Mouse (Mus musculus): ENCODE measurements at regions not wholly inside any gene's neighbourhood (a gene's known extent, or its start where the extent isn't known, plus 50 kb on each side); places are given as distances from the start of the nearest gene placed in this dataset.

- ATAC-seq (ENCODE audit: low FRiP score) = no peak
- Histone ChIP-seq H3K4me1 (replicated peaks; ENCODE audit: control insufficient read depth, insufficient read depth, low read length) (no peaks in the 10 kb centered on the region), H3K36me3 (ENCODE audit: control insufficient read depth, insufficient read depth, low read length) (no peaks in the 10 kb centered on the region), H3K27ac (ENCODE audit: low read depth, low read length) (no peak overlapping the region), H3K9ac (ENCODE audit: low read depth, low read length) (no peak overlapping the region), H3K9me3 (ENCODE audit: control insufficient read depth, low read length) (no peaks in the 10 kb centered on the region), H3K27me3 (ENCODE audit: control insufficient read depth, insufficient read depth, low read length) (no peaks in the 10 kb centered on the region), H3K4me3 (ENCODE audit: low read depth, low read length) (no peak overlapping the region), H3K4me2 (replicated peaks; ENCODE audit: low read depth, low read length) (no peak overlapping the region)
- no peak for DNase-seq (ENCODE audit: low spot score)
- 84% methylated on average over 1 of the region's 1 CpGs for WGBS
Measured at GRCm38 (mm10) chr10:83944158-83944557, 221.5 kb downstream of the 1500009L16Rik start.

GRCm38 (mm10) chr10:83944897-83945296 lies 222.2 kb downstream of the 1500009L16Rik start:
- Histone ChIP-seq H3K27ac (ENCODE audit: low read depth, low read length) (no peak overlapping the region), H3K36me3 (ENCODE audit: control insufficient read depth, insufficient read depth, low read length) (no peaks in the 10 kb centered on the region), H3K4me3 (ENCODE audit: low read depth, low read length) (no peak overlapping the region), H3K4me1 (replicated peaks; ENCODE audit: control insufficient read depth, insufficient read depth, low read length) (no peaks in the 10 kb centered on the region), H3K9me3 (ENCODE audit: control insufficient read depth, low read length) (no peaks in the 10 kb centered on the region), H3K4me2 (replicated peaks; ENCODE audit: low read depth, low read length) (no peak overlapping the region), H3K9ac (ENCODE audit: low read depth, low read length) (no peak overlapping the region), H3K27me3 (ENCODE audit: control insufficient read depth, insufficient read depth, low read length) (no peaks in the 10 kb centered on the region)
- ATAC-seq (ENCODE audit: low FRiP score) = no peak
- no peak for DNase-seq (ENCODE audit: low spot score)
- 91% methylated on average over 10 of the region's 10 CpGs for WGBS

- 90% methylated on average over 9 of the region's 9 CpGs for WGBS
- H3K27me3 ChIP-seq (ENCODE audit: control insufficient read depth, insufficient read depth, low read length) = no peaks in the 10 kb centered on the region
- no peaks in the 10 kb centered on the region for H3K9me3 ChIP-seq (ENCODE audit: control insufficient read depth, low read length)
- no peak overlapping the region for H3K9ac ChIP-seq (ENCODE audit: low read depth, low read length)
- no peak overlapping the region for H3K4me2 ChIP-seq (replicated peaks; ENCODE audit: low read depth, low read length)
- no peak for DNase-seq (ENCODE audit: low spot score)
- no peaks in the 10 kb centered on the region for H3K4me1 ChIP-seq (replicated peaks; ENCODE audit: control insufficient read depth, insufficient read depth, low read length)
- H3K36me3 ChIP-seq (ENCODE audit: control insufficient read depth, insufficient read depth, low read length) = no peaks in the 10 kb centered on the region
- H3K27ac ChIP-seq (ENCODE audit: low read depth, low read length) = no peak overlapping the region
- ATAC-seq (ENCODE audit: low FRiP score) = no peak
- H3K4me3 ChIP-seq (ENCODE audit: low read depth, low read length) = no peak overlapping the region
Measured at GRCm38 (mm10) chr10:83945503-83945902, 222.8 kb downstream of the 1500009L16Rik start.

- WGBS = 84% methylated on average over 11 of the region's 11 CpGs
- no peak for ATAC-seq (ENCODE audit: low FRiP score)
- H3K9ac ChIP-seq (ENCODE audit: low read depth, low read length) = no peak overlapping the region
- no peak overlapping the region for H3K4me3 ChIP-seq (ENCODE audit: low read depth, low read length)
- no peak overlapping the region for H3K27ac ChIP-seq (ENCODE audit: low read depth, low read length)
- H3K9me3 ChIP-seq (ENCODE audit: control insufficient read depth, low read length) = no peaks in the 10 kb centered on the region
- DNase-seq (ENCODE audit: low spot score) = no peak
- no peak overlapping the region for H3K4me2 ChIP-seq (replicated peaks; ENCODE audit: low read depth, low read length)
- no peaks in the 10 kb centered on the region for H3K36me3 ChIP-seq (ENCODE audit: control insufficient read depth, insufficient read depth, low read length)
- no peaks in the 10 kb centered on the region for H3K27me3 ChIP-seq (ENCODE audit: control insufficient read depth, insufficient read depth, low read length)
- H3K4me1 ChIP-seq (replicated peaks; ENCODE audit: control insufficient read depth, insufficient read depth, low read length) = no peaks in the 10 kb centered on the region
Measured at GRCm38 (mm10) chr10:83946186-83947176, 223.8 kb downstream of the 1500009L16Rik start.

GRCm38 (mm10) chr10:83957118-83957759 lies 234.6 kb downstream of the 1500009L16Rik start:
- ATAC-seq (ENCODE audit: low FRiP score) = peak; percentile 89
- Histone ChIP-seq H3K9me3 (ENCODE audit: control insufficient read depth, low read length) (no peaks in the 10 kb centered on the region), H3K4me2 (replicated peaks; ENCODE audit: low read depth, low read length) (no peak overlapping the region; the same call in 1 of the 2 replicates), H3K4me1 (replicated peaks; ENCODE audit: control insufficient read depth, insufficient read depth, low read length) (no peaks in the 10 kb centered on the region), H3K4me3 (ENCODE audit: low read depth, low read length) (no peak overlapping the region), H3K27ac (ENCODE audit: low read depth, low read length) (peak overlapping the region; percentile 43), H3K9ac (ENCODE audit: low read depth, low read length) (no peak overlapping the region), H3K36me3 (ENCODE audit: control insufficient read depth, insufficient read depth, low read length) (no peaks in the 10 kb centered on the region), H3K27me3 (ENCODE audit: control insufficient read depth, insufficient read depth, low read length) (no peaks in the 10 kb centered on the region)
- WGBS = 23% methylated on average over 18 of the region's 18 CpGs
- peak; percentile 77 for DNase-seq (ENCODE audit: low spot score)

GRCm38 (mm10) chr10:83958397-83958796 lies 235.7 kb downstream of the 1500009L16Rik start:
- no peak overlapping the region for H3K4me2 ChIP-seq (replicated peaks; ENCODE audit: low read depth, low read length)
- 80% methylated on average over 3 of the region's 3 CpGs for WGBS
- no peaks in the 10 kb centered on the region for H3K27me3 ChIP-seq (ENCODE audit: control insufficient read depth, insufficient read depth, low read length)
- no peak overlapping the region for H3K9ac ChIP-seq (ENCODE audit: low read depth, low read length)
- H3K9me3 ChIP-seq (ENCODE audit: control insufficient read depth, low read length) = no peaks in the 10 kb centered on the region
- no peak overlapping the region; the same call in 1 of the 2 replicates for H3K27ac ChIP-seq (ENCODE audit: low read depth, low read length)
- no peak overlapping the region for H3K4me3 ChIP-seq (ENCODE audit: low read depth, low read length)
- H3K4me1 ChIP-seq (replicated peaks; ENCODE audit: control insufficient read depth, insufficient read depth, low read length) = no peaks in the 10 kb centered on the region
- H3K36me3 ChIP-seq (ENCODE audit: control insufficient read depth, insufficient read depth, low read length) = no peaks in the 10 kb centered on the region
- ATAC-seq (ENCODE audit: low FRiP score) = no peak
- no peak for DNase-seq (ENCODE audit: low spot score)

GRCm38 (mm10) chr10:83958826-83959225 lies 236.2 kb downstream of the 1500009L16Rik start:
- no peak for ATAC-seq (ENCODE audit: low FRiP score)
- DNase-seq (ENCODE audit: low spot score) = no peak
- Histone ChIP-seq H3K36me3 (ENCODE audit: control insufficient read depth, insufficient read depth, low read length) (no peaks in the 10 kb centered on the region), H3K4me3 (ENCODE audit: low read depth, low read length) (no peak overlapping the region), H3K4me2 (replicated peaks; ENCODE audit: low read depth, low read length) (no peak overlapping the region), H3K9me3 (ENCODE audit: control insufficient read depth, low read length) (no peaks in the 10 kb centered on the region), H3K4me1 (replicated peaks; ENCODE audit: control insufficient read depth, insufficient read depth, low read length) (no peaks in the 10 kb centered on the region), H3K27ac (ENCODE audit: low read depth, low read length) (no peak overlapping the region), H3K9ac (ENCODE audit: low read depth, low read length) (no peak overlapping the region), H3K27me3 (ENCODE audit: control insufficient read depth, insufficient read depth, low read length) (no peaks in the 10 kb centered on the region)
- WGBS = 93% methylated on average over 2 of the region's 2 CpGs

GRCm38 (mm10) chr10:83963232-83963760 lies 240.6 kb downstream of the 1500009L16Rik start:
- H3K27me3 ChIP-seq (ENCODE audit: control insufficient read depth, insufficient read depth, low read length) = no peaks in the 10 kb centered on the region
- no peaks in the 10 kb centered on the region for H3K9me3 ChIP-seq (ENCODE audit: control insufficient read depth, low read length)
- H3K27ac ChIP-seq (ENCODE audit: low read depth, low read length) = no peak overlapping the region
- no peaks in the 10 kb centered on the region for H3K4me1 ChIP-seq (replicated peaks; ENCODE audit: control insufficient read depth, insufficient read depth, low read length)
- no peak overlapping the region for H3K4me2 ChIP-seq (replicated peaks; ENCODE audit: low read depth, low read length)
- H3K4me3 ChIP-seq (ENCODE audit: low read depth, low read length) = no peak overlapping the region
- ATAC-seq (ENCODE audit: low FRiP score) (no peak), DNase-seq (ENCODE audit: low spot score) (no peak)
- no peaks in the 10 kb centered on the region for H3K36me3 ChIP-seq (ENCODE audit: control insufficient read depth, insufficient read depth, low read length)
- WGBS = 77% methylated on average over 12 of the region's 12 CpGs
- H3K9ac ChIP-seq (ENCODE audit: low read depth, low read length) = no peak overlapping the region

Data from hindbrain, embryonic 11.5 days (tissue).